Mouse (Mus musculus) lung, adult 2 months (tissue): ENCODE measurements around the gene Hpd. TPM values are rescaled to one million over a fixed set of nuclear protein-coding genes. Genes with fewer than 3 reads are reported as not detected.
"Not testable (repeated sequence)": the region's sequence is repeated elsewhere in the genome, so short reads cannot be mapped to it uniquely, and the experiment has no call there.

Experiments
- DNase-seq: peaks from one replicate; pipeline ENCODE4 v3.0.0; 2022
- H3K4me1 ChIP-seq: fragments of 200-500 bp; 2 replicates; pipeline ENCODE4 v1.6.1; 2011; ENCODE audit warnings: low read length; ENCODE audit not compliant: control insufficient read depth, insufficient read depth
- H3K4me3 ChIP-seq: fragments of 200-500 bp; replicated peaks from 2 replicates; pipeline ENCODE3; 2011; ENCODE audit warnings: low read depth, mild to moderate bottlenecking, control low read depth, low read length; ENCODE audit errors: extremely low read depth
- CTCF ChIP-seq: fragments of 200-500 bp; IDR thresholded peaks from 2 replicates; pipeline ENCODE4 v1.5.1; 2011; ENCODE audit warnings: mild to moderate bottlenecking, low read length, control low read depth; ENCODE audit not compliant: insufficient read depth
- POLR2A ChIP-seq: fragments of 200-500 bp; IDR thresholded peaks from 2 replicates; pipeline ENCODE4 v1.6.1; 2011; ENCODE audit warnings: low read depth, mild to moderate bottlenecking, control low read depth, low read length, borderline replicate concordance; ENCODE audit errors: extremely low read depth
- WGBS: fragments of 180-500 bp; shearing (Covaris S2); methylation state at CpG from one replicate; pipeline ENCODE4 v1.1.7; 2018; 5-methylcytosine and 5-hydroxymethylcytosine counted together
- polyA plus RNA-seq: library from polyadenylated mRNA; depleted of rRNA; stranded (reverse); fragments of >200 nt; gene quantifications from 2 replicates; pipeline ENCODE4 v1.2.3, GENCODE M21; 2012

Gene Hpd
- polyA plus RNA-seq, 1 experiment: 2.2 TPM

- TF ChIP-seq POLR2A: no peak
- no peak for TF ChIP-seq CTCF
- 68% methylated on average over 5 of the region's 5 CpGs for WGBS
- H3K4me1 ChIP-seq: no peaks in the 10 kb centered on the region
- no peak overlapping the region for H3K4me3 ChIP-seq
- DNase-seq: no peak
Observed at GRCm38 (mm10) chr5:123201987-123202386, 19.5 kb upstream of the Hpd start.

GRCm38 (mm10) chr5:123201523-123201892, 19.0 kb upstream of the Hpd start:
- DNase-seq: no peak
- H3K4me1 ChIP-seq: no peaks in the 10 kb centered on the region
- 61% methylated on average over 7 of the region's 7 CpGs for WGBS
- H3K4me3 ChIP-seq: no peak overlapping the region
- TF ChIP-seq POLR2A (no peak), CTCF (no peak)

- H3K4me3 ChIP-seq, H3K4me1 ChIP-seq, DNase-seq: not testable (repeated sequence)
- 85% methylated on average over 6 of the region's 7 CpGs for WGBS
Observed at GRCm38 (mm10) chr5:123200816-123201522, 18.4 kb upstream of the Hpd start.

GRCm38 (mm10) chr5:123198523-123198922, 16.0 kb upstream of the Hpd start:
- TF ChIP-seq POLR2A (no peak), CTCF (no peak)
- H3K4me3 ChIP-seq: no peak overlapping the region
- no peaks in the 10 kb centered on the region for H3K4me1 ChIP-seq
- no peak for DNase-seq
- 84% methylated on average over 4 of the region's 4 CpGs for WGBS

GRCm38 (mm10) chr5:123196746-123197145, 14.2 kb upstream of the Hpd start:
- DNase-seq: no peak
- no peak overlapping the region for H3K4me3 ChIP-seq
- TF ChIP-seq CTCF: no peak
- 70% methylated on average over 4 of the region's 4 CpGs for WGBS
- H3K4me1 ChIP-seq: no peaks in the 10 kb centered on the region

GRCm38 (mm10) chr5:123195500-123196000, 13.0 kb upstream of the Hpd start:
- 86% methylated on average over 16 of the region's 16 CpGs for WGBS
- H3K4me1 ChIP-seq: no peaks in the 10 kb centered on the region
- no peak for DNase-seq
- H3K4me3 ChIP-seq: no peak overlapping the region
- no peak for TF ChIP-seq CTCF
- no peak for TF ChIP-seq POLR2A

GRCm38 (mm10) chr5:123194856-123195255, 12.3 kb upstream of the Hpd start:
- H3K4me1 ChIP-seq: no peaks in the 10 kb centered on the region
- TF ChIP-seq CTCF (no peak), POLR2A (no peak)
- WGBS: 83% methylated on average over 6 of the region's 6 CpGs
- no peak for DNase-seq
- no peak overlapping the region for H3K4me3 ChIP-seq

- no peak for DNase-seq
- TF ChIP-seq POLR2A: no peak
- TF ChIP-seq CTCF: no peak
- Histone ChIP-seq H3K4me3 (no peak overlapping the region), H3K4me1 (no peaks in the 10 kb centered on the region)
- 65% methylated on average over 5 of the region's 5 CpGs for WGBS
Observed at GRCm38 (mm10) chr5:123193436-123193835, 10.9 kb upstream of the Hpd start.

- no peak for DNase-seq
- no peaks in the 10 kb centered on the region for H3K4me1 ChIP-seq
- whole genome bisulfite sequencing: 51% methylated on average over 9 of the region's 9 CpGs
- no peak overlapping the region for H3K4me3 ChIP-seq
- no peak for TF ChIP-seq POLR2A
- no peak for TF ChIP-seq CTCF
Observed at GRCm38 (mm10) chr5:123192606-123193150, 10.2 kb upstream of the Hpd start.

GRCm38 (mm10) chr5:123191427-123191826, 8.9 kb upstream of the Hpd start:
- TF ChIP-seq CTCF (no peak), POLR2A (no peak)
- Histone ChIP-seq H3K4me1 (no peaks in the 10 kb centered on the region), H3K4me3 (no peak overlapping the region)
- WGBS: 50% methylated on average over 6 of the region's 6 CpGs
- DNase-seq: no peak
